Mouse (Mus musculus): ENCODE data around the gene Kcns1.
A peak's percentile ranks its signal among the peaks of the same experiment; 100 is the strongest.
"Not testable (repeated sequence)": the region's sequence is repeated elsewhere in the genome, so short reads cannot be mapped to it uniquely, and the experiment has no call there.

Gene Kcns1

GRCm38 (mm10) chr2:164170902-164171301, at the start of gene Kcns1:
Gene Kcns1, minus strand, starts transcription at chr2:164171113.
- no peak for DNase-seq

DNA sequence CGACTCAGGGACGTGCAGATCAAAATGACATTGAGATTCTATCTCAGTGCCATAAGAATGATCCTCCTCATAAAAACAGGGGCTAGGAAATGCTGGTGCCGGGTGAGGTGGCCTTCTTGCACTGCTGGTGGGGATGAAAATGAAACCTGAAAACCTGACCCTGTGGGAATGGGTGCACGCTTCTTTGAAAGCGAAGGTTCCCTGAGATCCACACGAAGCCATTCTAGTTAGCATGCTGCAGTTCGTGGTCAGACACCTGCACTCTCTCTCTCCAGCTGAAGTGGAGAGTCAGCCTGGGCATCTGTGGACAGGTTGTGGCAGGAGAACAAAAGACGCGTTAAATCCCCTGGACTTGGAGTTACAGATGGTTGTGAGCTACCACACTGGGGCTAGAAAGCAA, 48.4 kb upstream of the Kcns1 start:
- DNase-seq: no peak

DNA sequence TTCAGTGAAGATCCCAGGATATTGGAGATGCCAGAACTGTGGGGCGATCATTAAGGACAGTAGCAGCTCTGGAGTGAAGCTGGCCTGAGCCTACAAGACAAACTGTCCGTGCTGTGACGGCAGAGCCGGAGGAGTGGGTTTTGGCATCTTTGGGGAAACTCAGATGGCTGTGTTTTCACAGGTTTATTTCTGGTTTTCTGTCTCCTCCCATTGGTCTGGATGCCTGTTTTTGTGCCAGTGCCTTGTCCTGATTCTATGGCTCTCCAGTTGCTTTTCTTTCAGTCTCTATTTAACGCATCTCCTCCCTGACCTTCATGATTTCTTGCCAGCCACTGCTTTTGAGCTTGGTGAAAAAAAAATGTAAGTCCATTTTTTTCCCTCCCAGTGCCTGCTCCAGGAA, 41.8 kb upstream of the Kcns1 start:
- DNase-seq: no peak

DNA sequence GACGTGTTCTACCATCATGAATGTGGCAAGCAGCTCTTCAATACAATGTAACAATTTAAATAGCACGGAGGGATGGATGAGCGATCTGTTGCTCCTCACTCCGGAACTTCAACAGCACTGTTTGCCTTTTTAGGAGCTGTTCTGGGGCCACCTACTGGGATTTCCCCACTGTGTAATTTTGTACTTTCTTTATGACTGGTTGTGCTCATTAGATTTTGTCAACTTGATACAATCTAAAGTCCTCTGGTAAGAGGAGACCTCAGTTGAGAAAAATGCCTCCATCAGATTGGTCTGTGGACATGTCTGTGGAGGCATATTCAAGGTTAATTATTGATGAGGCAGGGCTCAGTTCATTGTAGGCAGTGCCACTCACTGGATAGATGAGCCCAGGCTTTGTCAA, 40.0 kb upstream of the Kcns1 start:
- no peak for DNase-seq

DNA sequence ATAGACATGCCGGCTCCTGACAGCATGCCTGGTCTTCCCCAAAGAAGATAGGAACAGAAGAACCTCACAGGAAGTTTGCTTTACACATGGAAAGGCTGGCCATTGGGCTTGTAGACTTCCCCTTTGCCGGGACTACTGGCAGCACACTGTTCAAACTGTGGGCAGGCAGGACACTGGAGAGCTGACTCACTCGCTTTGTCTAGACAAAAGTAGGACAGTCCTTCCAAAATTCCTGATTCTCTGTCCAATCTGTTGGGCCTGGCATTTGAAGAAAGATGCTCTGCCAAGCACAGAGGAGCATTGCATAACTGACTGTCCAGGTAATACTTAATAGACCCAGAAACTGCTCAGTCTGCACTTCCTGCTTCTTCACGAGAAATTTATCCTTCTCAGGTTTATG, 35.8 kb upstream of the Kcns1 start:
- DNase-seq: no peak

GRCm38 (mm10) chr2:164206011-164206410, 35.1 kb upstream of the Kcns1 start:
- not testable (repeated sequence) for DNase-seq

DNA sequence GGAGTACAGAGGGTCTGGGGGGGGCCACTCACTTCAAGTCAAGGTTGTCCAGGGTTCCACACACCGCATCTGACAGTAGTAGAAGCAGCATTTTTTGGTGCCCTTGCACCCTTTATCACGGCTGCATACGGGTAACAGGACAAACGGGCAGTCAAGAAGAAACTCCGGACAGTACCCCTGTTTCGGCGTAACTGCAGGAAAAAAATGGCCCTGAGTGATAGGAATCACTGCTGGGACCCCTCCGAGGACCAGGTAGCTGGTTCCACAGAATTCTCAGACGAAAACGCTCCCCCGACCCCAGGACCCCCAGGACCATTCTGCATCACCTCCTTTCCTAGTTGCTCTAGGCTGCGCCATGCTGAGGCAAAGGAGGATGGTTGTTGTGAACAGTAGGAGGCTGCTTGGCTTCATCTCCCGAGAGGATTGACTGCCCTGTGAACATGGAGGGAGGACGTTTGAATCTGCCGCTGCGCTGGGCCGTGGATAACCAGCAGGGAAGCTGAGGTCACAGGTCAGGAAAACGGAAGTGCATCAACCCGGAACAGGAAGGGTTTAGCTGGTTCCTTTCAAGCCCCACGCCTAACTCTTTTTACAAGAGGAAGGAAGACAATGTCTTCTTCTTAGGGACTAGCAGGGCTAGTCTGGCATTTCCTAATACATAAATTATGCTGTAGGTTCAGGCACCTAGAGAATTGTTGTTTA, 28.9 kb upstream of the Kcns1 start, which contains the start of gene Wfdc15a:
TSS of gene Wfdc15a (minus strand) at position 505 of the 702 bp plus-strand sequence.
- no peak for DNase-seq

DNA sequence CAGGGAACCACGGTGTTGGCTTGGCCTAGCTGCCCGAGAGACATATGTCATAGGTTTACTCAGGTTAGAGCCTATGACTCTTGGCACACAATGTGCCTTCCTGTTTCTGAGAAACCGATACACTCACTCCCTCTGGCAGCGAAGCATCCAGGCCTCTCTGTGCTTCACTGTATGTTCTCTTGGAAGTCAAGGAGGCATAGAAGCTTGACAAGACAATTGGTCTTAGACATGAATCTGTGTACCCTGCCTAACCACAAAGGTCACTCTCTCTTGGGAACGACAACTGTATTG, 25.7 kb upstream of the Kcns1 start:
- no peak for DNase-seq

DNA sequence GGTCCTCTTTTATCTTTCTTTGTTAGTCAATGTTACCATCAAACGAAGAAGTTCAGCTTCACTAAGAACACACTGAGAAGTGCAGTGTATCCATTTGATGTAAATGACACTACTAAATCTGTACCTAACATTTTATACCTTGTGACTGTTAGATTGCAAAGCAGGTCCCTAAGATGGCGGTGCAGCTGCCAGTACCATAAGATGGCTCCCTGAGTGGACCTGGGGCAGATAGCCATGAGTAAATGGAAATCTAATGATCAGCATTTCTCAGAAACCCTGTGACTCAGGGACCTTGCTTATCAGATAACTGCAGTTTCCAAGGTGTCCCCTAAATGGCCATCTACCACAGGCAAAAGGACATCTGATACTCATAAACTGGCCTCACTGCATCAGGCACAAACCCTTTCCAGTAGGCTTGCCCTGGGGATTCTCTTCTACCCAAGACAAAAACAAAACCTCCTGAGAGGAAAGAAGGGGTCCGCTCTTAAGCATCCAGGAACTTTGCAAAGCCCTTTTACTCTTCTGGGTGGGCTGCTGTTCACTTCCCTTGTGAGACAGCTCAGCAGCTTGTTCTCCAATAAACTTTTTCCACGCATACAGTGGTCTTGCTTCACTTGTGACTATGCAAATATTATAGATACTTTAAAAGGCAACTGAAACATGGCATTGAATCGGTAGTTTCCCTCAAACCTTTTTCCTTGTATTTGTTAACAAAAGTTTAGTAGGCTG, 25.2 kb upstream of the Kcns1 start:
- DNase-seq: no peak

GRCm38 (mm10) chr2:164194959-164195630, 24.2 kb upstream of the Kcns1 start:
- DNase-seq: no peak

GRCm38 (mm10) chr2:164192279-164192678, 21.4 kb upstream of the Kcns1 start:
- DNase-seq: no peak

- peak; percentile 59 for DNase-seq
These were observed 19.7 kb upstream of the Kcns1 start, which contains the start of gene Wfdc12 for GRCm38 (mm10) chr2:164190576-164190975. Gene Wfdc12, minus strand, starts transcription at chr2:164190608.

GRCm38 (mm10) chr2:164188722-164189121, 17.8 kb upstream of the Kcns1 start:
- DNase-seq: peak; percentile 21

DNA sequence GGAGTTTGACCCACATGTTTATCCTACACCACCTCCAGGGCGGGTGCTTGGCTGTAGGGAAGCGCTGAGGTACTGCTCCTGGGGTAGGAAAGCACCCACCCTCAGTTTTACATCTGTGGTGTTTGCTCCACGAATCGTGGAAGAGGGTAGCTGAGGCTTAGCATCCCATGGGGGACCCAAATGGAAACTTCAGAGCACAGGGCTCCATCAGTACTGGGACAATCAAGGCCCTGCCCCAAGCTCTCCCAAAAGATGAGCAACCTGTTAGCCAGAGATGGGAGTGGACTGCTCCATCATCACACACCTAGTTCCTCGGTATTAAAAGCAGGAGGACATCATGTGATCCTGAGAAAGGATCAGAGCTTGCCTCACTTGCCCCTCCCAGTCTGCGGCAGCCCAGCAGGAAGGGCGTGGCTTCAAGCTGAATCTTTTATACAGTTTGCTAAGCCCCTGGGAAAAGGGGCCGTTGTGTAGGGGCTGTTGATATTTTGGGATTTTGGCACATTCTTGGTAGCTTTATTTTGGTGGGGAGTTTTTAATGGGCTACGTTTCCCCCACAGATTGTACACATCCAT, 13.3 kb upstream of the Kcns1 start:
- no peak for DNase-seq

GRCm38 (mm10) chr2:164183340-164183739, 12.4 kb upstream of the Kcns1 start:
- DNase-seq: no peak

GRCm38 (mm10) chr2:164182692-164183255, 11.9 kb upstream of the Kcns1 start, which contains the start of gene Wfdc5:
Gene Wfdc5, minus strand, starts transcription at chr2:164182742.
- DNase-seq: no peak

DNA sequence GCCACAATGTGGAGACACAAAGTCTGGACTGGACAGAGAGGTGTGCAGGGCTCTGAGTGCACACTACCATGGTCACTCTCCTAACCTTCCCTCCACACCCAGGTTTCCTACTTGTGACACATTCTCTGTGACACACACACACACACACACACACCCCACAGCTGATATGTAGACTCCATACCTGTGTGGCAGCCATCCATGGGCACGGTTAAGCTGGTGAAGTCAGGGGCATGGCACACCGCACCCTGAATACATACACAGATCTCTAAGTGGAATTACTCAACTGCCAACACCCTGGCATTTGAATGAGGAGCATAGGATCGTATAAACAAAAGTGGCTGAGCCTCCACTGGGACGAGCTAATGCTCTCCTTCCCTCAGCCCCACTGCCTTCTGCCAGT, 9.9 kb upstream of the Kcns1 start:
- peak; percentile 52 for DNase-seq

GRCm38 (mm10) chr2:164180124-164180523, 9.2 kb upstream of the Kcns1 start:
- DNase-seq: peak; percentile 70

DNA sequence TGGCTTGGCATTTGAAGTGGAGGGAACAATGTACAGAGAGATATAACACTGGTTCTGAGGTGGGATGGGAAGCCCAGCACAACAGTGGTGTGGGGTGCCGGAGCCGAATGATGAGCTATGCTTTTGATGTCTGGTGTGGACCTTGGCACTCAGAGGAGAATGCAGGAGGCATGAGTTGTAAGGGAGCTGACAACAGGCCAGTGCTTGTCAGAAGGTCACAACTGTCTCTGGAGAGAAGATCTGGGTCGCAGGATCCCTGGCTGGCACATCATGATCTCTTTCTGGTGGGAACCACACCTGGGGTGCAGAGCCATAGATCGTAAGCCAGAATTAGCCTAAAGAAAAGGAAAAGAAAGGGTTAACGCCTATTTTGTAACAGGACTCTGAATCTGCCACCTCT, 6.9 kb upstream of the Kcns1 start:
- DNase-seq: no peak

DNA sequence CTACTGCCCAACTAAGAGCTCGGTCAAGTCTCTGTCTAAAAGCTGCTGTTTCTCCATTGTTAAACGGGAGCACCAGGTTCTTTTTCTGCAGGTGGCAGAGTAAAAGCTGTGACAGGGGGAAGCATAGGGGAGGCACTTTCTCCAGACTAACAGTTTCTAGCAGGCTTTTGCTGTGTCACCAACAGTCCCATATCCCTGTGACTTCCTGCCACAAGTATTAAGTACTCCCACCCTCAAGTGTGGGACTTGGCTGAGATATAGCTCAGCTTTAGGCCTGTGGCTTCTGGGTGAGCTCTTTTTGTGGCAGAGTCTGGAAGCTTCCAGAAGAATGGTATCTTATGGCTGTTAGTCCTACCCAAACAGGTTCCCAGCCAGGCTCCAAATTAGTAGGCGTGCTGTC, 4.9 kb upstream of the Kcns1 start:
- DNase-seq: no peak

- no peak for DNase-seq
These were observed 3.9 kb upstream of the Kcns1 start for GRCm38 (mm10) chr2:164174649-164175395.

DNA sequence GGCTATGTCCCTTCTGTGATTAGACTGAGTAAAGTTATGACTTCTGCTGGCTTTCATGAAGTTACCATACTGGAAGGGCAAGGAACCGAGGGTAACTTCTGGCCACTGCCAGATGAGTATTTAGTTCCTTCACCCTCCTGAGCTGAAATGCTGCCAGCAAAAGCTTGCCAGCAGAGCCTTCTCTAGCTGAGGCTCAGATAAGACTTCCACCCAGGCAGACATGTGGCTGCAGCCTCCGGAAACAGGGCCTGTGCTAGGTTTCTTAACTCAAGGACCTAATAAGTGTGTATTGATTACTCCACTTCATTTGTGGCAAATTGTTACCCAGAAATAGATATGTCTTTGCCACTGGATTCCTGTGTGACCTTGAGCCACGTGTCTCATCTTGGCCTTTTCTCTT, 2.5 kb upstream of the Kcns1 start:
- no peak for DNase-seq
